Mouse (Mus musculus) B cell, adult 2 months (primary cell): ENCODE measurements around the gene Ddx58.
A peak's percentile ranks its signal among the peaks of the same experiment; 100 is the strongest.

Experiments used
- DNase-seq, 2 experiments: peaks; one replicate each; pipeline ENCODE4 v3.0.0; 2022

Ddx58 gene

DNA sequence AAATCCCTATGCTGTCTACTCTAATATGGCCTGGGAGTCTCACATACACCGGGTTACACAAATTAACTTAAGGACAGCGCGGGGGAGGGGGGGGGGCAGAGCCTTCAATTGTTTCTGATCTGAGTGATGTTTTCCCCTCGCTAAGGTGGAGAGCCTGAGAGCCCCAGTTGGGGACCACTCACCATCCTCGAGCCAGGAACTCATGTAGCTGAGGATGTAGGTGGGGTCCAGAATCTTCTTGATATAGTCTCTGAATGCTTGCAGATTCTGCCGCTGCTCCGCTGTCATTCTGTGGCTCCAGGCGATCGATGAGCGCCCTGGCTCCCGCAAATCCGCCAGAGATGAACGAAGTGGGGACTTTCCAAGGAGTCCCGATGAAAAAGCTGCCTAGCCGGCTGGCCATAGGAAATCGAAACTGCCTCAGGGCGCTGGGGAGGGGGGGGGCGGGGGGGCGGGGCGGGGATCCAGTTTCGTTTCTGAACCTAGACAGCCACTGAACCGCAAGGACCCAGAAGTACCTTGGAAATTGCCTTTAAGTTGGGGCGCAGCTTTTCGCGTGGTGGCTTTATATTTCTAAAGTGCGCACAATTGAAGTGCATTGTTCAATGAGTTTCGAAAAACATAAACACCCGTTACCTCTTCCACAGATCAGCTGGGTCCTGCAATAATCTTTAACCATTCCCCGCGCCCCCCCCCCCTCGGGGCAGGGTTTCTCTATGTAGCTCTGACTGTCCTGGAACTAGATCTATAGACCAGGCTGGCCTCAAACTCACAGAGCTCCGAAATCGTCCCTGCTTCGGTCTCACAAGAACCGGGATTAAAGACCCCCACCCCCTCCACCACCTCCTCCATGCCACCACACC is at the start of gene Ddx58:
TSS of gene Ddx58 (minus strand) at position 420 of the 863 bp plus-strand sequence.
- peak; percentile 48 to 61 for DNase-seq

DNA sequence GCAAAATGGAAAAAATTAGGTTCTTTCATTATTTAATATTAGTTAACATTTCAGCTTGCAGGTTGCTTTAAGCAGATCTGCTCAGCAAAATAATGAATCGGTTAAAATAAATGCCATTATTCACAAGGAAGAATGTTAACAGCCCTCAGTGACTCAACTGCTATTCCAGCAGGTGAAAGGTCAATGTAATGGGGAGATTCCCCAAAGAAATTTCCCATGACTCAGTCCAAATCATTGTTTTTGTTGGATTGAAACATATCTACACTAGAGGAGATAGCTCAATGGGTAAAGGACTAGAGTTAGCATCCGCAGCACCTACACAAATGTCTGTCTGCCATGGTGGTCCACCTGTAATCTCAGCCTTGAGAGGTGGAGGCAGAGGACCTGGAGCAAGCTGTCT is 49.4 kb upstream of the Ddx58 start:
- no peak for DNase-seq

GRCm38 (mm10) chr4:40287415-40287814 is 47.8 kb upstream of the Ddx58 start:
- peak in 1 of 2 experiments; percentile 8 for DNase-seq

- DNase-seq = peak; percentile 81 to 84
These were observed 46.0 kb upstream of the Ddx58 start for GRCm38 (mm10) chr4:40285582-40285981.

DNA sequence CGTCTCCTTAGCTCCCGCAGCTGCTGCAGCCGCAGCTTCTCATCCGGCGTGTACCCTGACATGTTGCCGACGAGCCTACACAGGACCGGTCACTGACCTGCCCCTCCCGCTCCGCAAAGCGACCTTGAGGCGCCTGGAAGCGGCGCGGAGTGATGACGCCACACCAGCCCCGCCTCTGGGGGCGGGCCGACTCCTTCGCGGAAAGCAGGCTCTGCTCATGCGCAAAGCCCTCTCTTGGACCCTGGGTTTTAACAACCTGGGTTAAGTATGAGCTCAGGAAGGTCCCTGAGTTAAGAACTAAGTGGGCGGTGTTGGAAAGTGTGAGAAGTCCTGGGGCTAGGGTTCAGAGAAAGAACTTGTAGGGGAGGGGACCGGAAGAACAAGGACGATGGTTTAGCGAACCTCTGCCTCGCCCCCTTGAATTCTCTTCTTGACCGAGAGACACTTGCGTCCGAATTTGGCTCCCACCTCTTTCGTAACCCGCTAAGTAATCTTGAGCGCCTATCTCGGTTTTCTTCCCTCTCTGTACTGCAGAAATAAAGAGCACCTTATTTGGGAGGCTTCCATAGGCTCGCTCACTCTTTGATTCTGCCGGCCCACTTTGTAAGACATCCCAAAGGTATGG is 39.8 kb upstream of the Ddx58 start, which contains the start of gene Ndufb6:
TSS of gene Ndufb6 (minus strand) at position 146 of the 625 bp plus-strand sequence.
- peak; percentile 96 to 97 for DNase-seq

DNA sequence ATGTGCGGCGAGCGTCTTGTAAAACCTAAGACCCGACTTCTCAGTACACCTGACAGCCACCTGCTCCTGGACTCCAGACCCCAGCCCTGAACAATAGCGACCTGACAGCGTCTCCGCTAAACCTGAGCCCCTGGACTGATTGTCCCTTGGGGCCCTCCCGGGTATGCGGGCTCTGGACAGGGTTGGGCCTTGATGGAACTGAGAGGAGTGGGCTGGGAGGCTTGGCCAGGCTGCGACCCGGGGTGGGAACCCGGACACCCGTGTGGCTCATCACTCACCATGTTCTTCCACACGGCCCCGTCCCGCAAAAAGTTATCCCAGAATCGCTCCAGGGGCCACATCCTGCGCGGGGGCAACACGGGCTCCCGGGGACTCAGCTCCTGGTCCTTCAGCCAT is 39.2 kb upstream of the Ddx58 start:
- no peak for DNase-seq

DNA sequence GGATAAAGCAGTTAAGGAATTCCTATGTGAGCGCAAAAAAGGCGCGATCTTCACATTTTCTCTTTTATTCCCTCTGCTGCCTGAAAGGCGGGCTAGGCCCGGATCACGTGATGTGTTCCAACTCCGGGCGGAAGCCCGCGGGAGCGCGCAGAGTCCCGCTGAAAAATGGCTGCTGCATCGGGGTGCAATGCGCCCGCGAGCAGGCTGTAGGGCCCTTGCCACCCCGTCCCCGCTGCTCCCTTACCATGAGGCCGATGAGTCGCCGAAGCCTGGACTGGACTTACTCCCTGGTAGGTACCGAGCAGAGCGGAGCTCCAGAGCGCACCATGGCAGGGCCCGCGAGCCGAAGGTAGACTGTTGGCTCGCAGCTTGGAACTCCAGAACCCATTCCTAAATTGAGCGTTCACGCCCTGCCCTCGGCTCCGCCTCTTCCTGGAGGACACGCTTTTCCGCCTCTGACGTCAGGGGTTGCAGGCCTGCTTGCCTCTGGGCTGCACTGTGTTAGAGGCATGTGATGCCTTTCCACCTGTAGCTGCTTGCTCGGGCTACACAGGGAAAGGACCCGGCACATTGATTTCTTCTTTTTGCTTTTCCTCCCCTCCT is 29.9 kb upstream of the Ddx58 start, which contains the start of the genes Smim27 and Topors:
TSS of gene Smim27 (plus strand) at position 150 of the 603 bp plus-strand sequence.
TSS of gene Topors (minus strand) at position 421 of the 603 bp plus-strand sequence.
- peak; percentile 93 for DNase-seq

DNA sequence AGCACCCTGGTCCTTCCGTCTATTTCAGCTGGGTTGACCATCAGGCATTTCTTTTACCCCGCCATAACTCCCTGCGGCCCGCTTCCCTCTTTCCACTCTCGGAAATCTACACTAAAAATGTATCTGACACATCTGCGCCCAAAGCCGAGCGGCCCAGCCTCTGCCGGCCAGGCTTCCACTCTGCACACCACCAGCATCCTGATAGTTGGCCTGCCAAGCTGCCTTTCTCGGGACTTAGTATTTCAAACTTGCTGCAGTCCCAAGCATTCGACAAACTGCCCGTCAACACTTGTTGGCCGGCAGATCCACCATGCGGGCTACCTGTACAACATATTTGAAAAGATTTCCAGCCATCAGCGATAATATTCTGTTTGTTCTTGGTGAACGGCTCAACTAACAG is 29.2 kb upstream of the Ddx58 start:
- no peak for DNase-seq

DNA sequence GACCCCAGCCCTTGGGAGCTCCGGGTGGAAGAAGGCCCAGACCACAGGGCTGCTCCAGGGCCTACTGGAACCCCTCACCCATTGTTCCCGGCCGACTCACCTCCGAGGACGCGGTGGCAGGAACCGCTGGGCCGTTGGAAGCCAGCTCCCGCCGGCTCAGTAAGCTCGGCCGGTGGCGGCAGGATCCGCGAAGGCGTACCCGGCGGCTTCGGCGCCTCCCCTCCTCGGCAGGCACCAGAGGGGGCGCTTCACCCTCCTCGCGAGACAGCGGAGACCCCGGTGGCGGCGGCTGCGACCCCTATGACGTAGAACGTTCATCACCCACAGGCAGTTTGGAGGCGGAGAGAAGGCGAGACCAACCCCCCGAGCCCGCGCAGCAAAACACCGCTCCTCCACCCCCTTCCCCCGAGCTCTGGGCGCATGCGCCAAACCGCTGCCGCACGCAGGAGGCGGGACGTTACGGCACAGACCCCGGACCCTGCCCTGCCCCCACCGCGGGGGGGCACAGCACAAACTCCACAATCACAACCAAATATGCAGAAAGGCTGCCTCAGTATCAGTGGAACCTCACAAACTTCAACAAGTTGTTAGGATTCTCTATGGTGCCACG is 28.7 kb upstream of the Ddx58 start:
- DNase-seq = peak; percentile 88 to 89

DNA sequence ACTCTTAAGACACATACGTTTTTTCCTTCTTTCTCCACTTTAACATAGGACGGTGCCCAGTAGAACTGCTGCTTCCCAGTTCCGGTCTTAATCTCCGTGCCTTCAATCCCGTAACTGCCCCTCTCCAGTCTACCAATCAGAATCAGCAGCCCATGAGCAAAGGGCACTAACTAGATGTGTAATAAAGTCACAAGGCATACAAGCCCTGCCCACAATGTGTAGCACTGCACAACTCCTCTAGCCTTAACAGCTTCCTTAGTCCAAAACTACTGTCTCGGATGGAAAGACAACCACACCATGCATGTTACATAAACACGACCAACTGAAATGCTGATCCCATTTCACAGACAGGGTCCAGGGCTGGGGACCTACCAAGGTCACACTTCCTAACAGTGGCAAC is 28.1 kb upstream of the Ddx58 start:
- DNase-seq = no peak

GRCm38 (mm10) chr4:40264321-40264720 is 24.7 kb upstream of the Ddx58 start:
- no peak for DNase-seq

GRCm38 (mm10) chr4:40254385-40255103 is 14.9 kb upstream of the Ddx58 start:
- DNase-seq = no peak

- no peak for DNase-seq
These were observed 14.1 kb upstream of the Ddx58 start for GRCm38 (mm10) chr4:40253766-40254165.

DNA sequence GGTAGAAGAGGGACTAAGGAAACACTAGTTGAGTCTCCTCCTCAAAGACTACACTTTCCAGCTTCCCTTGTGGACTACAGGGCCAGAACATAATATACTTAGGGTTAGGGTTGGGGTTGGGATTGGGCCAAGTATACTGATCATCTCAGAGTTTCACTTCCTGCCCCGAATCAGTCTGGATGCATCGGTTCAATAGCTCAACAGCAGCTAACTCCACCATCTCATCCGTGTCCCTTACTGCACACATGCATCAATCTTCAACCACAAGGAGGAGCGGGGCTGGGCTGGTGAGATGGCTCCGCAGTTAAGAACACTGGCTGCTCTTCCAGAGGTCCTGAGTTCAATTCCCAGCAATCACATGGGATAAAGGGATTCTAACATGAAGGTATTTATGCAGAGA is 11.4 kb upstream of the Ddx58 start:
- no peak for DNase-seq

- peak; percentile 60 to 66 for DNase-seq
These were observed 4.4 kb upstream of the Ddx58 start for GRCm38 (mm10) chr4:40244035-40244434.

DNA sequence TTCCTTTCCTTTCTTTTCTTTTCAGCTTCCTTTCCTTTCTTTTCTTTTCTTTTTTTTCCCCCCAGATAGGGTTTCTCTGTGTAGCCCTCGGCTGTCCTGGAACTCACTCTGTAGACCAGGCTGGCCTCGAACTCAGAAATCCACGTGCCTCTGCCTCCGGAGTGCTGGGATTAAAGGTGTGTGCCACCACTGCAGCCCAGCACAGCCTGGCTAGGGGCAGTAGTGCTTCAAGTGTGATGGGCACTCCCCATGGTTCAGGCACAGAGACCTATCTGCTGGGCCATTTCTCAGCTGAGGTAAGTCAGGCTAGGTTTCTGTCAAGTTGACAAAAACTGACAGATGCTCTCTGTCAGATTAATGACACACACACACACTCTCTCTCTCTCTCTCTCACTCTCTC is 3.4 kb upstream of the Ddx58 start:
- no peak for DNase-seq

DNA sequence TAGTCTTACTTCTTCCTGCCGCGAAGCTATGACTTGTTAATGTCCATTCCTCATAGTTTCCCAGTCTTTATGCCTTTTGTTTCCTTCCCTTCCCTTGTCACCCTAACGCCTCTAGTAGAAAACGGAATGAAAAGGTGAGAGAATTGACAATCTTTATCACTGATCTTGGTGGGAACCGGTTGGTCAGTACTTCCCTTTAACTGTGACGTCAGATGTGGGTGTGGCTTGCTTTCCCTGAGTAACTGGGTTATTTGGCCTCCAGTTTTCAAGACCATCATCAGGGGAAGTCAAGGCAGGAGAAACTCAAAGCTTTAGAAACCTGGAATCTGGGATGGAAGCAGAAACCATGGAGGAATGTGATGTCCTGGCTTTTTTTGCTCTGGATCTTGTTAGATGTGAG is 2.3 kb upstream of the Ddx58 start:
- peak; percentile 22 to 23 for DNase-seq

DNA sequence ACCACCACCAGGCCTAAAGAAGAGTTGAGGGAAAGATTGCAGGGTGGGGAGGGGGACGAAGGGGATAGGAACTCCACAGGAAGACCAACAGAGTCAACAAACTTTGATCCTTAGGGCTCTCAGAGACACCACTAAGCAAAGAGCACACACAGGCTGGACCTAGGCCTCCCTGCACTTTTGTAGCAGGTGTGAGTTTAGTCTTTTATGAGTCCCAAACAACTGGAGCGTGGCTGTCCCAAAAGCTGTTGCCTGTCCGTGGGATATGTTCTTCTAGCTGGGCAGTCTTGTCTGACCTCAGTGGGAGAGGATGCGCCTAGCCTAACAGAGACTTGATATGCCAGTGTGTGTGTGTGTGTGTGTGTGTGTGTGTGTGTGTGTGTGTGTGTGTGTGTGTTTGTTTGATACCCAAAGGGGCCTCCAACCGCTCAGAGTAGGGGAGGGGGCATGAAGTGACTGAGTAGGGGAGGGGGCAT is 680 bp upstream of the Ddx58 start:
- DNase-seq = peak; percentile 11 to 13

GRCm38 (mm10) chr4:40238483-40239408 is 882 bp downstream of the Ddx58 start:
- peak; percentile 49 to 51 for DNase-seq

- DNase-seq = peak; percentile 31 to 41
These were observed 2.8 kb downstream of the Ddx58 start for GRCm38 (mm10) chr4:40236829-40237228.

- DNase-seq = no peak
These were observed 5.4 kb downstream of the Ddx58 start for GRCm38 (mm10) chr4:40234256-40234655.
